Mouse (Mus musculus) lung, embryonic 16.5 days (tissue): ENCODE measurements around the gene Lrrc66. TPM values are rescaled to one million over a fixed set of nuclear protein-coding genes. Genes with fewer than 3 reads are reported as not detected.
A peak's percentile ranks its signal among the peaks of the same experiment; 100 is the strongest.

ENCODE experiments used
- ATAC-seq: fragments of 200-750 bp; cut with Nextera tagmentation; 2 replicates; pipeline ENCODE4 v1.8.0; 2017; ENCODE audit warnings: low read depth, mild to moderate bottlenecking, moderate library complexity
- H3K27ac ChIP-seq: fragments of 300-500 bp; sonication (generic); 2 replicates; pipeline ENCODE4 v1.5.1; 2014; ENCODE audit warnings: mild to moderate bottlenecking, control low read depth, low read length
- H3K27me3 ChIP-seq: fragments of 300-500 bp; sonication (generic); 2 replicates; pipeline ENCODE4 v1.6.1; 2014; ENCODE audit warnings: low read depth, low read length, mixed read lengths; ENCODE audit not compliant: control insufficient read depth, insufficient read depth
- H3K36me3 ChIP-seq: fragments of 300-500 bp; sonication (generic); 2 replicates; pipeline ENCODE4 v1.6.1; 2014; ENCODE audit warnings: low read length; ENCODE audit not compliant: control insufficient read depth, insufficient read depth
- H3K4me1 ChIP-seq: fragments of 300-500 bp; sonication (generic); replicated peaks from 2 replicates; pipeline ENCODE4 v1.6.1; 2014; ENCODE audit warnings: low read length, mixed read lengths; ENCODE audit not compliant: control insufficient read depth, insufficient read depth
- H3K4me2 ChIP-seq: fragments of 300-500 bp; sonication (generic); 2 replicates; pipeline ENCODE4 v1.6.1; 2014; ENCODE audit warnings: low read depth, low read length, control low read depth
- H3K4me3 ChIP-seq: fragments of 300-500 bp; sonication (generic); 2 replicates; pipeline ENCODE4 v1.5.1; 2014; ENCODE audit warnings: mild to moderate bottlenecking, low read length, control low read depth
- H3K9ac ChIP-seq: fragments of 300-500 bp; sonication (generic); 2 replicates; pipeline ENCODE4 v1.6.1; 2014; ENCODE audit warnings: low read length, control low read depth
- H3K9me3 ChIP-seq: fragments of 300-500 bp; sonication (generic); 2 replicates; pipeline ENCODE4 v1.6.1; 2016; ENCODE audit warnings: low read length; ENCODE audit not compliant: control insufficient read depth
- WGBS: fragments of 180-500 bp; shearing (Covaris S2); extraction: QIAGEN DNeasy Blood & Tissue Kit; methylation state at CpG from one replicate; pipeline ENCODE4 v1.1.7; 2014; 5-methylcytosine and 5-hydroxymethylcytosine counted together
- polyA plus RNA-seq: library from polyadenylated mRNA; unstranded; fragments of >200 nt; fragmentation: Nextera tagmentation; extraction: Ambion mirVana; gene quantifications from 2 replicates; pipeline ENCODE4 v1.2.1, GENCODE M21; 2015

The Lrrc66 gene
- not detected in 2 replicates for polyA plus RNA-seq

DNA sequence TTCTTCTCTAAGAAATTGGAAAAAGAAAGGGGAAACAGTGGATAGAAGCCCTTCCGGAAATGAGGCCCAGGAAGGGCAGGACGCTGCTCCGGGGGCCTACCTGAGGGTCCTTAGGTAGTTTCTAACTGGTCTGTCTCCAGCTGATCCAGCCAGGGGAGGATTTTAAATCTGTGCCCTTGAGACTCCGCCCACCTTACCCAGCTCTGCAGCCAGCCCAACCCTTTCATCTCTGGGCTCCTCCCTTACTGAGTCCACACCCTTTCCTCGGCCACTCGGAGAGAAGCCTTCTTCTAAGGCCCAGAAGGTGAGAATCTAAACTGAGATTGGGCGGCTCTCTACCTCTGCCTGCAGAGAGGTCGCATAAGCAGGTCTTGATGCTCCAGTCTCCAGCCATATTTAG lies at the start of gene Lrrc66:
Gene Lrrc66, minus strand, starts transcription at position 236 of the 400 bp plus-strand sequence.
- Histone ChIP-seq H3K9ac (no peak within 1 kb of the TSS), H3K27ac (no peak within 1 kb of the TSS), H3K4me3 (no peak within 1 kb of the TSS), H3K27me3 (no peaks in the 10 kb centered on the region), H3K36me3 (peaks cover 11% of the 10 kb centered on the region), H3K4me1 (no peaks in the 10 kb centered on the region), H3K9me3 (0 out of 2 replicates have a peak, but pooled peaks cover 5% of the 10 kb centered on the region), H3K4me2 (no peak within 1 kb of the TSS)
- 72% methylated on average over 8 of the region's 8 CpGs for WGBS
- no peak for ATAC-seq

DNA sequence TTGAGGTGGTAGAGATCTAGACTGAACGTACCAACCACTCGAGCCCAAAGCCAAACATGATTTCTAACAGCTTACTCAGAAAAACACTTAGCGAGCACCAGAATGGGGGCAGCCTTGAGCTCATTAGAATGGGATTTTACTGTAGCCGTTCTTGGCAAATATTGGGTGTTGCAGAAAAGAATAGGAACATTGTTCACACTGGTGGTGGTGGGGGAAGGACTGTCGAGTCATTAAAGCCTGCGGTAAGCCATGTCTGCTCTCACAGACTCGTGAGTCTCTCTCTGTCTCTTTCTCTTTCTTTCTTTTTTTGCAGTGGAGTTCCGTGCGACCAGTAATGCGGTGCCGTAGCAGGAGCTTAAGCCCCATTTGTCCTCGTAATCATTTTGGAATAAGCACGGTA lies 44.3 kb upstream of the Lrrc66 start:
- no peaks in the 10 kb centered on the region for H3K36me3 ChIP-seq
- no peaks in the 10 kb centered on the region for H3K27me3 ChIP-seq
- 54% methylated on average over 13 of the region's 13 CpGs for WGBS
- H3K4me3 ChIP-seq: peak overlapping the region; percentile 26; the same call in 1 of the 2 replicates
- H3K27ac ChIP-seq: no peak overlapping the region
- H3K4me2 ChIP-seq: peak overlapping the region; percentile 42
- no peak overlapping the region for H3K9ac ChIP-seq
- no peak; the same call in 1 of the 2 replicates for ATAC-seq
- H3K9me3 ChIP-seq: no peaks in the 10 kb centered on the region
- no peaks in the 10 kb centered on the region for H3K4me1 ChIP-seq

DNA sequence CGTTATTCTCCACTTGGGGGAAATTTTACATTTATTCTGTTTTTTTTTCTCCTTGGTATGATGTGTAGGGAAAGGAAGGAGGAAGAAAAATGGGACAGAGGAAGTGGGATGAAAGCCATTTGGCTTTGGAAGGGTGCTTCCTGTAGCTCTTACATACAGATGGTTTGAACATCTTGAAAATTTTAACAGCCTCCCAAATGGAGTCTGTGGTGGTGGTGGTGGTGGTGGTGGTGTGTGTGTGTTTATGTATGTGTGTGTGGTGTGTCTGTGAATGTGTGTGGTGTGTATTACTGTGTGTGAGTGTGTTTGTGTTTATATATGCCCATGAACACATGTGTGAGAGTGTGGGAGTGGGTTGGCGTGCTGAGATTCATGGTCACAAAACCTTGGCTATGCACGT lies 43.3 kb upstream of the Lrrc66 start:
- no peak overlapping the region for H3K4me3 ChIP-seq
- H3K27me3 ChIP-seq: no peaks in the 10 kb centered on the region
- H3K27ac ChIP-seq: no peak overlapping the region
- H3K9ac ChIP-seq: no peak overlapping the region
- no peak for ATAC-seq
- H3K4me2 ChIP-seq: no peak overlapping the region
- WGBS: 73% methylated on average over 3 of the region's 3 CpGs
- no peaks in the 10 kb centered on the region for H3K4me1 ChIP-seq
- no peaks in the 10 kb centered on the region for H3K36me3 ChIP-seq
- no peaks in the 10 kb centered on the region for H3K9me3 ChIP-seq

DNA sequence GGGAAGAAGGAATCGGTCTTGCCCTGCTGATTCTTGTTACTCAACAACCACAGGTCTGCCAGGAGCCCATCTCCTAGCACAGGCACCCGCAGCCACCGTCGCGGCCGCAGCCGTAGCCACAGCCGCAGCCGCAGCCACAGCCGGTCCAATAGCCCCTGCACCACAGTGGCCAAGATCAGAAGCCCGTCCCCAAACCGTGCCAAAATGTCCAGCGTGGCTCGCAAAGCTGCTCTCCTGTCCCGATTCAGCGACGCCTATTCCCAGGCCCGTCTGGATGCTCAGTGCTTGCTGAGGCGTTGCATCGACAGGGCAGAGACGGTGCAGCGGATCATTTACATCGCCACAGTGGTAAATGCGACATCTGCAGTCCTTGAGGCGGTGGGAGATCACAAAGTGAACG lies 37.1 kb upstream of the Lrrc66 start:
- H3K27me3 ChIP-seq: no peaks in the 10 kb centered on the region
- H3K4me3 ChIP-seq: no peak overlapping the region
- no peaks in the 10 kb centered on the region for H3K36me3 ChIP-seq
- no peaks in the 10 kb centered on the region for H3K9me3 ChIP-seq
- no peaks in the 10 kb centered on the region for H3K4me1 ChIP-seq
- ATAC-seq: no peak
- no peak overlapping the region for H3K4me2 ChIP-seq
- no peak overlapping the region for H3K9ac ChIP-seq
- H3K27ac ChIP-seq: no peak overlapping the region
- 47% methylated on average over 26 of the region's 26 CpGs for WGBS

DNA sequence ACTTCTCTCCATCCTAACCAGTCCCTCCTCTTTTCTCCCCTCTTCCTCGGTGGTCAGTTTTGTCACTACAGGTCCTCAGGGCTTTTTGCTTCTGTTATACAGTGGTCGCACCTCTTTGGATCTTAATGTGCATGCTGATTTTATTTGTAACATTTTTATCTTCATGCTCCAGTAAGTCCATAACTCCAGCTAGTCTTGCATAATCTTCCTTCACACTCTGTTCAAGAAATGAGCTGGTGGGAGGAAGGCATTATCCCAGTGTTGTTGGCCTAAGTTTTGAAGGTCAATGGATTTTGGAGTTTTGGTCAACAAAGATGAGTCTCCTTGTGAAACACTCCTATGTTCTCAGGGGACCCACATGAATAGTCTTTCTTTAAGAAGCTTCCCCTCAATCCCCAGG lies 35.6 kb upstream of the Lrrc66 start:
- no peak overlapping the region for H3K27ac ChIP-seq
- no peak overlapping the region for H3K4me3 ChIP-seq
- no peak overlapping the region for H3K9ac ChIP-seq
- no peaks in the 10 kb centered on the region for H3K4me1 ChIP-seq
- WGBS: 65% methylated on average over 2 of the region's 2 CpGs
- ATAC-seq: no peak
- no peak overlapping the region for H3K4me2 ChIP-seq
- no peaks in the 10 kb centered on the region for H3K36me3 ChIP-seq
- H3K9me3 ChIP-seq: no peaks in the 10 kb centered on the region
- no peaks in the 10 kb centered on the region for H3K27me3 ChIP-seq

DNA sequence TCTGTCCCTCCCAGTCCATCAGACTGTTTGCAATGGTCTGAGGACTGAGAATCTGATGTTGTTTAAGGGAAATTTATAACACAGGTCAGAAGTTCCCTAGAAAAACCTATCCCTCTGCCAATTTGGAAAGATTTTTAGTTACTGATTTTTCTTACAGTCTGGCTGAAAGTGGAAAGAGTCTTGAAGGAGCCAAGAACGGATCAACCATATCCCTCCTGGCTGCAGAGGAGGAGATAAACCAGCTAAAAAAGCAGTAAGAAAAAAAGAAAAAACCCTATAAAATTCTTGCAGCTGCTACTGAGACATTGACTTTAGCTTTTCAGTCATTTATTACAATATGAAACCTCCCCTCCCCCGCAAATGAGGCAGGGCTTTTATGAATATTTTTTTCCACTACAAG lies 34.4 kb upstream of the Lrrc66 start:
- no peak overlapping the region for H3K27ac ChIP-seq
- H3K9ac ChIP-seq: no peak overlapping the region
- H3K4me2 ChIP-seq: no peak overlapping the region
- no peak for ATAC-seq
- no peaks in the 10 kb centered on the region for H3K36me3 ChIP-seq
- no peaks in the 10 kb centered on the region for H3K4me1 ChIP-seq
- no peaks in the 10 kb centered on the region for H3K27me3 ChIP-seq
- no peak overlapping the region for H3K4me3 ChIP-seq
- WGBS: 60% methylated on average over 2 of the region's 2 CpGs
- no peaks in the 10 kb centered on the region for H3K9me3 ChIP-seq

DNA sequence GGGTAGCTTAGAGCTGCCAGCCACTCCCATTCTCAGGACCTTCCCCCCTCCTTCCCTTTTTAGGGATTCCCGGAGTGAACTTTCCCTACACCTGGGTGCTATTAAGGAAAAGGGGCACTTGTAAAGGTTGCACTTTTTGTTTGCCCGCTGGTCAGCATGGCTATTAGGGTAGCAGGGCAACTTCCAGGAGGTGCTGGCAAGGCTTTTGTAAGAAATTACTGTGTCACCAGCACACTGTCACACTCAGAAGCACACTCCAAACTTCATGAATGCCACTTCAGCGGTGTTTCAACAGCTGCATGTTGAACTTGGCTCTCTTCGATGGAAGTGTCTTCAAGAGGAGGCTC lies 19.5 kb upstream of the Lrrc66 start:
- H3K27me3 ChIP-seq: peaks cover 45% of the 10 kb centered on the region
- WGBS: 0% methylated on average over 4 of the region's 4 CpGs

DNA sequence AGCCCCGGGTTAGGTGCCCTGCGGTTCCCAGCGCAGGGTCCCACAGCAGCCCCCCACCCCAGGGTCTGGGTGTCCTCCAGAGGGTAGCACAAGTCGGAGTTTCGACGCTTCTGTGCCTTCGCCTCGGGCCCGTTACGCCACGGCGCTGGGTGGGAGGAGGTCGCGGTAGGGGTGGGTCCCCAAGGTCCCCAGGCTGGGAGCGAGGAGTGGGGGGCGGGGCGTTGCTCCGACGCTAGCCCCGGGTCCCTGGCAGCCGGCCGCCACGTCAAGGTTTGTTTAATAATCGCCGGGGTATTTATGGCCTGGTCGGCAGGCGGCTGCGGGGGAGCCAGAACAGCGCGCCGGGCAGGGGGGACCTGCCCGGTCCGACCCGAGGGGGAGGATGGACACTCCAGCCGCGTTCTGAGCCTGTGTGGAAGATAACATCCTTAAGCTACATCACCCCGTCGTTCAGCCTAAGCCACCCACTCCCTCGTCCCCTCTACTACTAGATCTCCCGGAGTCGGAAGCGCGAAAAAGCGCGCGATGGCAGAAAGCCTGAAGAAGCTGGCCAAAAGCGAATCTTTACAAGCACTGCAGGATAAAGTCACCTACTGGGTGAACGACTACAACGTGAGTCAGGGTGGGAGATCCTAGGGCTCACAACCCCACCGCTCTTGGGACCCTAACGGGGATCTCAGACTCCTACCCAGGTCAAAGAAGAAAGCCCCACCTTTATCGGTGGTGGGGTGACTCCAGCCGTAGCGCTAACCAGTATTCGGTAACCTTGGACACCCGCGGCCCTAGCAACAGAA lies 18.9 kb upstream of the Lrrc66 start, which contains the start of gene Spata18:
Gene Spata18, plus strand, starts transcription at position 319 of the 794 bp plus-strand sequence.
- ATAC-seq: peak; percentile 44
- Histone ChIP-seq H3K4me2 (peak within 1 kb of the TSS; percentile 100), H3K36me3 (no peaks in the 10 kb centered on the region), H3K4me1 (peaks cover 27% of the 10 kb centered on the region), H3K9ac (peak within 1 kb of the TSS; percentile 57), H3K4me3 (peak within 1 kb of the TSS; percentile 63), H3K27me3 (peaks cover 45% of the 10 kb centered on the region), H3K9me3 (no peaks in the 10 kb centered on the region), H3K27ac (no peak within 1 kb of the TSS)
- under 1% methylated on average over 56 of the region's 57 CpGs for WGBS

More for the DNA sequence above, 19.5 kb upstream of the Lrrc66 start:
- no peak; the same call in 1 of the 2 replicates for ATAC-seq
- Histone ChIP-seq H3K27ac (no peak overlapping the region), H3K4me1 (peaks cover 23% of the 10 kb centered on the region), H3K9me3 (no peaks in the 10 kb centered on the region), H3K4me2 (peak overlapping the region; percentile 100), H3K36me3 (no peaks in the 10 kb centered on the region), H3K4me3 (peak overlapping the region; percentile 63), H3K9ac (no peak overlapping the region)

DNA sequence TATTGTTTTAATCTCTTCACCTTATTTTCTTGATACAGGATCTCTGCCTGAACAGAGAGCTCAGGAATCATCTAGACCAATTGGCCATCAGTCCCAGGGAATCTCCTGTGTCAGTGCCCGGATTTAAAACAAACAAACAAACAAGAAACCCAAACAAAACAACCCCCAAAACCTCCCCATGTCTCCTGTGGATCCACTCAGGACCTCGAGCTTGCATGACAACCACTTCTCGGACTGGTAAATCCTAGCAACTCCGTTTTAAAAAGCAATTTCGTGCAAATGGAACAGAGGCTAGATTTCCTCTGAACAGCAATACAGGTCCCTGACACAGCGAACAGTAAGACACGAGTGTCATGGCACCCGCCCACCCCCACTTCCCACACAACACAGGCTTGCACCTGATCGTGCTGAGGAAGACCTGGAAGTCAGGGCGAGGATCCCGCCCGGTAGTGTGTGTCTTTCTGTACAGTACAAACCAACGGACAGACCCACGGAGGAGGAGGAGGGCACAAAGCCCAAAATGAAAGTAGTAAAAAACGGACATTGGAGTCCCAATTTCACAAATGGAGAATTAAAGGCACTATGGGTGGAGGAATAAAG lies 18.1 kb upstream of the Lrrc66 start:
- Histone ChIP-seq H3K9me3 (no peaks in the 10 kb centered on the region), H3K36me3 (no peaks in the 10 kb centered on the region), H3K4me2 (peak overlapping the region; percentile 100), H3K9ac (peak overlapping the region; percentile 57; the same call in 1 of the 2 replicates), H3K27ac (no peak overlapping the region), H3K4me1 (peaks cover 27% of the 10 kb centered on the region), H3K4me3 (peak overlapping the region; percentile 63), H3K27me3 (peaks cover 45% of the 10 kb centered on the region)
- WGBS: 3% methylated on average over 15 of the region's 15 CpGs
- ATAC-seq: no peak
